Mouse (Mus musculus) embryo, embryonic 10.5 days (tissue): ENCODE data around the gene Dusp16.

Experiments used
- DNase-seq: peaks from one replicate; pipeline ENCODE4 v3.0.0-alpha.2; 2015; ENCODE audit warnings: low spot score

Dusp16 gene

GRCm38 (mm10) chr6:134733800-134734221, 58.6 kb downstream of the Dusp16 start:
- DNase-seq = no peak

GRCm38 (mm10) chr6:134732813-134733212, 59.6 kb downstream of the Dusp16 start:
- DNase-seq = no peak

GRCm38 (mm10) chr6:134730978-134731377, 61.4 kb downstream of the Dusp16 start:
- DNase-seq = no peak

GRCm38 (mm10) chr6:134725406-134725805, 67.0 kb downstream of the Dusp16 start:
- DNase-seq = no peak

- no peak for DNase-seq
Observed at GRCm38 (mm10) chr6:134723833-134724553, 68.4 kb downstream of the Dusp16 start.

- DNase-seq = no peak
Observed at GRCm38 (mm10) chr6:134723326-134723725, 69.1 kb downstream of the Dusp16 start.

GRCm38 (mm10) chr6:134722906-134723305, 69.5 kb downstream of the Dusp16 start:
- DNase-seq = no peak

GRCm38 (mm10) chr6:134721729-134722269, 70.6 kb downstream of the Dusp16 start:
- DNase-seq = no peak

GRCm38 (mm10) chr6:134720150-134720549, 72.3 kb downstream of the Dusp16 start:
- no peak for DNase-seq

- DNase-seq = no peak
Observed at GRCm38 (mm10) chr6:134719156-134719555, 73.3 kb downstream of the Dusp16 start.

GRCm38 (mm10) chr6:134718668-134719065, 73.8 kb downstream of the Dusp16 start:
- no peak for DNase-seq

- no peak for DNase-seq
Observed at GRCm38 (mm10) chr6:134717886-134718667, 74.3 kb downstream of the Dusp16 start.

- DNase-seq = no peak
Observed at GRCm38 (mm10) chr6:134716168-134716587, 76.2 kb downstream of the Dusp16 start.

- DNase-seq = peak; percentile 20
Observed at GRCm38 (mm10) chr6:134713897-134714296, 78.5 kb downstream of the Dusp16 start.

- no peak for DNase-seq
Observed at GRCm38 (mm10) chr6:134713321-134713720, 79.1 kb downstream of the Dusp16 start.

- no peak for DNase-seq
Observed at GRCm38 (mm10) chr6:134710020-134710419, 82.4 kb downstream of the Dusp16 start.

- DNase-seq = no peak
Observed at GRCm38 (mm10) chr6:134706467-134706866, 86.0 kb downstream of the Dusp16 start.

GRCm38 (mm10) chr6:134703053-134703690, 89.3 kb downstream of the Dusp16 start:
- DNase-seq = no peak

GRCm38 (mm10) chr6:134702184-134702583, 90.2 kb downstream of the Dusp16 start:
- DNase-seq = no peak

GRCm38 (mm10) chr6:134701211-134701602, 91.2 kb downstream of the Dusp16 start:
- DNase-seq = no peak

- DNase-seq = peak; percentile 35
Observed at GRCm38 (mm10) chr6:134700451-134701210, 91.8 kb downstream of the Dusp16 start.

GRCm38 (mm10) chr6:134698243-134698642, 94.2 kb downstream of the Dusp16 start:
- DNase-seq = no peak
